Mouse (Mus musculus) small intestine, adult 2 months (tissue): ENCODE measurements around the gene Hnrnpm. TPM values are rescaled to one million over a fixed set of nuclear protein-coding genes. Genes with fewer than 3 reads are reported as not detected.
A peak's percentile ranks its signal among the peaks of the same experiment; 100 is the strongest.

Source experiments
- H3K27ac ChIP-seq: fragments of 200-500 bp; 2 replicates; pipeline ENCODE4 v1.5.1; 2012; ENCODE audit warnings: low read depth, low read length, control low read depth, inconsistent platforms; ENCODE audit not compliant: insufficient read depth
- H3K27me3 ChIP-seq: fragments of 200-500 bp; 2 replicates; pipeline ENCODE4 v1.6.1; 2012; ENCODE audit warnings: mild to moderate bottlenecking, moderate library complexity, low read length, inconsistent platforms; ENCODE audit not compliant: control insufficient read depth, insufficient read depth
- H3K36me3 ChIP-seq: fragments of 200-500 bp; 2 replicates; pipeline ENCODE4 v1.6.1; 2012; ENCODE audit warnings: mild to moderate bottlenecking, low read length, control low read depth, inconsistent platforms; ENCODE audit not compliant: control insufficient read depth, insufficient read depth
- H3K4me1 ChIP-seq: fragments of 200-500 bp; 2 replicates; pipeline ENCODE4 v1.6.1; 2012; ENCODE audit warnings: low read length, inconsistent platforms, mixed read lengths; ENCODE audit not compliant: control insufficient read depth, insufficient read depth, insufficient read length
- H3K4me3 ChIP-seq: fragments of 200-500 bp; 2 replicates; pipeline ENCODE4 v1.5.1; 2012; ENCODE audit warnings: low read depth, mild to moderate bottlenecking, control low read depth, inconsistent platforms, low read length, moderate library complexity
- CTCF ChIP-seq: fragments of 200-500 bp; IDR thresholded peaks from 2 replicates; pipeline ENCODE4 v1.5.1; 2012; ENCODE audit warnings: low read depth, mild to moderate bottlenecking, control low read depth, inconsistent platforms, low read length, moderate library complexity, mixed read lengths; ENCODE audit not compliant: insufficient replicate concordance, insufficient read length; ENCODE audit errors: extremely low read depth
- POLR2A ChIP-seq: fragments of 200-500 bp; IDR thresholded peaks from 2 replicates; pipeline ENCODE4 v1.6.1; 2012; ENCODE audit warnings: low read depth, mild to moderate bottlenecking, control low read depth, inconsistent platforms, low read length, moderate library complexity
- WGBS: fragments of 180-500 bp; shearing (Covaris S2); methylation state at CpG from one replicate; pipeline ENCODE4 v1.1.7; 2018; 5-methylcytosine and 5-hydroxymethylcytosine counted together
- polyA plus RNA-seq: library from polyadenylated mRNA; depleted of rRNA; stranded (reverse); fragments of >200 nt; gene quantifications from 2 replicates; pipeline ENCODE4 v1.2.3, GENCODE M21; 2012

Gene Hnrnpm
- polyA plus RNA-seq, 1 experiment: 91.7 TPM

DNA sequence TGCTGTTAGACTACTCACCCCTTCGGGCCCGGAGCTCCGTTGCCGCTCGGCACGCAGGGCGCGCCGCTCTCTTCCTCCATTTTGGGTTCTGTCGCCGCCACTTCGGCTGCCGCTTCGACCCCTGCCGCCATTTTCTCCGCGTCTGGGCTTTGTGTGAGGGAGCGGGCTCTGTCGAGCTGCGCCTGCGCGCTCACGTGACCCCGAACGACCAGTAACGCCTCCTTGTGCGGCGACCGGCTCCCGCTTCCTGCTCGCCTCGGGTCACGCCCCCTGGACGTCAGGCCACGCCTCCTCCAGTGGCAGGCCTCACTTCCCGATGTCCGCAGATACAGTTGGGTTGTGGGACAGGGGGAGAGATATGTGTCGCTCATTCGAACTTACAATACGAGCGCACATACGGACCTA, 1.4 kb downstream of the Hnrnpm start:
- peak overlapping the region; percentile 84 for H3K4me3 ChIP-seq
- H3K36me3 ChIP-seq: peaks cover 2% of the 10 kb centered on the region; the same call in 1 of the 2 replicates
- TF ChIP-seq CTCF (no peak), POLR2A (peak; percentile 90)
- under 1% methylated on average over 42 of the region's 42 CpGs for whole genome bisulfite sequencing
- H3K27ac ChIP-seq: peak overlapping the region; percentile 78
- no peaks in the 10 kb centered on the region for H3K27me3 ChIP-seq
- peaks cover 12% of the 10 kb centered on the region; the same call in 1 of the 2 replicates for H3K4me1 ChIP-seq

GRCm38 (mm10) chr17:33684671-33685231, 1.9 kb downstream of the Hnrnpm start:
- peaks cover 12% of the 10 kb centered on the region; the same call in 1 of the 2 replicates for H3K4me1 ChIP-seq
- WGBS: 0% methylated on average over 44 of the region's 44 CpGs
- TF ChIP-seq CTCF (peak; percentile 29; the same call in 1 of the 2 replicates), POLR2A (no peak)
- H3K27me3 ChIP-seq: no peaks in the 10 kb centered on the region
- H3K4me3 ChIP-seq: peak overlapping the region; percentile 84
- peaks cover 2% of the 10 kb centered on the region; the same call in 1 of the 2 replicates for H3K36me3 ChIP-seq
- peak overlapping the region; percentile 78 for H3K27ac ChIP-seq

DNA sequence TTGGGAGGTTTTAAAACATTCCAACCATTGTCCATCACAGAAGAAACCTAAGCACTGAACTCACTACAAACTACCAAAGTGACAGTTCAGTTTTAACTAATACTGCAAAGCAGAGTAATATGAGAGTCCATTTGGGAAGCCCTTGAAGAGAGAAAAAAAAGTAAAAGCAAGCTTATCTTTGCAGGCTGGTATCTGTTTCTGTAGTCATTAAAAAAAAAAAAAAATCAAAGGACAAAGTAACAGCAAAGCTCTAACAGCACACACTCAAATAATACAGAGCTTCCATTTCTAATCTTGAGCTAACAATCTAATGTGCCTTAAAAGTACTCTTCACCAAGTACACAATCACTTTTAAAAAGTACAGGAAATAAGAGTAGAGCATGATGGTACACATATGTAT, 4.9 kb downstream of the Hnrnpm start:
- H3K27ac ChIP-seq: 0 out of 2 replicates have a peak overlapping the region, but pooled peaks have one; percentile 34
- H3K36me3 ChIP-seq: peaks cover 4% of the 10 kb centered on the region
- no peak overlapping the region for H3K4me3 ChIP-seq
- H3K4me1 ChIP-seq: peaks cover 14% of the 10 kb centered on the region; the same call in 1 of the 2 replicates
- TF ChIP-seq POLR2A: no peak
- TF ChIP-seq CTCF: no peak
- no peaks in the 10 kb centered on the region for H3K27me3 ChIP-seq

GRCm38 (mm10) chr17:33678771-33679170, 7.9 kb downstream of the Hnrnpm start:
- no peak overlapping the region for H3K27ac ChIP-seq
- peaks cover 13% of the 10 kb centered on the region for H3K36me3 ChIP-seq
- TF ChIP-seq CTCF (no peak), POLR2A (no peak)

GRCm38 (mm10) chr17:33676086-33676485, 10.6 kb downstream of the Hnrnpm start:
- 85% methylated on average over 2 of the region's 2 CpGs for WGBS
- TF ChIP-seq CTCF (no peak), POLR2A (no peak)
- no peak overlapping the region for H3K27ac ChIP-seq
- H3K36me3 ChIP-seq: peaks cover 18% of the 10 kb centered on the region
- H3K4me3 ChIP-seq: no peak overlapping the region
- H3K4me1 ChIP-seq: peaks cover 5% of the 10 kb centered on the region; the same call in 1 of the 2 replicates
- H3K27me3 ChIP-seq: no peaks in the 10 kb centered on the region

More at GRCm38 (mm10) chr17:33678771-33679170, 7.9 kb downstream of the Hnrnpm start:
- Histone ChIP-seq H3K4me1 (peaks cover 15% of the 10 kb centered on the region; the same call in 1 of the 2 replicates), H3K27me3 (no peaks in the 10 kb centered on the region), H3K4me3 (no peak overlapping the region)

GRCm38 (mm10) chr17:33675452-33675851, 11.2 kb downstream of the Hnrnpm start:
- no peaks in the 10 kb centered on the region for H3K27me3 ChIP-seq
- H3K27ac ChIP-seq: no peak overlapping the region
- no peak overlapping the region for H3K4me3 ChIP-seq
- H3K36me3 ChIP-seq: peaks cover 19% of the 10 kb centered on the region
- peaks cover 5% of the 10 kb centered on the region; the same call in 1 of the 2 replicates for H3K4me1 ChIP-seq
- TF ChIP-seq POLR2A: no peak
- no peak for TF ChIP-seq CTCF

- no peak overlapping the region for H3K27ac ChIP-seq
- peaks cover 28% of the 10 kb centered on the region for H3K36me3 ChIP-seq
- peaks cover 3% of the 10 kb centered on the region; the same call in 1 of the 2 replicates for H3K4me1 ChIP-seq
- 71% methylated on average over 1 of the region's 1 CpGs for WGBS
- no peak for TF ChIP-seq POLR2A
- no peak for TF ChIP-seq CTCF
- no peak overlapping the region for H3K4me3 ChIP-seq
- no peaks in the 10 kb centered on the region for H3K27me3 ChIP-seq
These were observed 12.8 kb downstream of the Hnrnpm start for GRCm38 (mm10) chr17:33673837-33674236.
